Mouse (Mus musculus): ENCODE measurements around the gene Pgr.

DNA sequence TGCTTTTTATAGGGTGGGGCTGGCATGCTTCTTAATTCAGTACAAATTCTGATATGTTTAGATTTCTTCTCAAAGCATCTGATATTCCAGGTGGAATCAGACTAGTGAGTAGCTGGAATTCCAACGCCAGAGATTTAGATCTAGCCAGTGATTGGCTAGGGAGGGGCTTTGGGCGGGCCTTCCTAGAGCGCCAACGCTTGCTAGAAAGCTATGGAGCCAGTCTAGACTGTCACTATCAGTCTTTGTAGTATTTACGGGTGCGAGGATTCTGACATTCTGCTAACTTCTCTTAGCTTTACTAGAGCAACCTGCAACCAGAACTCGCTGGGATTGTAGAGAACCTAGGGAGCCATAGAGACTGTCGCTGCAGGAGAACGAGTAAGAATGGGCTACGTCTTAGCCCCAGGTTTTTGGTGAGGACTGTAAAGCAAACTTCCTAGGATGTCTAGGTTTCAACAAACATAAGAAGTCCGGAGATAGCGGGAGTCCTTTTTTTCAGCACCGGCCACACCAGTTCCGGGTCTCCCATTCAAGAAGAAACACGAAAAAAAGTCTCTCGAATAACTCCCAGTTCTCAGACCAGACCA, at the start of gene Pgr:
- no peak for TF ChIP-seq MEF2A (IDR thresholded peaks at IDR 0.05; ENCODE audit: extremely low read depth, insufficient replicate concordance, low read depth, low read length, poor library complexity, severe bottlenecking)
- no peak for TF ChIP-seq POLR2A (IDR thresholded peaks at IDR 0.05; ENCODE audit: control insufficient read depth in 1 of 2, insufficient read depth in 1 of 2, low read depth in 1 of 2, low read length in 2 of 2, poor library complexity in 1 of 2)
- TF ChIP-seq BHLHE40 (IDR thresholded peaks at IDR 0.05; ENCODE audit: borderline replicate concordance, low read depth, low read length), result no peak
- TF ChIP-seq CTCF (IDR thresholded peaks at IDR 0.05 in 2 of 3, conservative IDR thresholded peaks at IDR 0.05 in 1 of 3; ENCODE audit: control insufficient read depth in 1 of 3, insufficient read depth in 1 of 3, low read depth in 2 of 3, low read length in 3 of 3, poor library complexity in 1 of 3, severe bottlenecking in 1 of 3), result no peak
- TF ChIP-seq GATA1 (IDR thresholded peaks at IDR 0.05; ENCODE audit: low read depth, low read length), result no peak
- TF ChIP-seq CHD1 (IDR thresholded peaks at IDR 0.05; ENCODE audit: low read depth, low read length), result no peak
- TF ChIP-seq TCF12 (IDR thresholded peaks at IDR 0.05; ENCODE audit: low read depth, low read length), result no peak
- no peak for TF ChIP-seq MAFK (IDR thresholded peaks at IDR 0.05; ENCODE audit: borderline replicate concordance, low read depth, low read length)
- no peak for TF ChIP-seq E2F4 (IDR thresholded peaks at IDR 0.05; ENCODE audit: borderline replicate concordance, low read depth, low read length)
